Mouse (Mus musculus) testis, postnatal 10 days (tissue): ENCODE results near the gene Ube2g2.

Source experiments
- DNase-seq: peaks from one replicate; pipeline ENCODE4 v3.0.0; 2021; ENCODE audit warnings: low spot score

Gene Ube2g2

GRCm38 (mm10) chr10:77622055-77622988 is at the start of gene Ube2g2:
TSS of gene Ube2g2 (plus strand) at chr10:77622275.
- DNase-seq = peak; percentile 96

- DNase-seq = no peak
Observed at GRCm38 (mm10) chr10:77573162-77573561, 48.9 kb upstream of the Ube2g2 start.

DNA sequence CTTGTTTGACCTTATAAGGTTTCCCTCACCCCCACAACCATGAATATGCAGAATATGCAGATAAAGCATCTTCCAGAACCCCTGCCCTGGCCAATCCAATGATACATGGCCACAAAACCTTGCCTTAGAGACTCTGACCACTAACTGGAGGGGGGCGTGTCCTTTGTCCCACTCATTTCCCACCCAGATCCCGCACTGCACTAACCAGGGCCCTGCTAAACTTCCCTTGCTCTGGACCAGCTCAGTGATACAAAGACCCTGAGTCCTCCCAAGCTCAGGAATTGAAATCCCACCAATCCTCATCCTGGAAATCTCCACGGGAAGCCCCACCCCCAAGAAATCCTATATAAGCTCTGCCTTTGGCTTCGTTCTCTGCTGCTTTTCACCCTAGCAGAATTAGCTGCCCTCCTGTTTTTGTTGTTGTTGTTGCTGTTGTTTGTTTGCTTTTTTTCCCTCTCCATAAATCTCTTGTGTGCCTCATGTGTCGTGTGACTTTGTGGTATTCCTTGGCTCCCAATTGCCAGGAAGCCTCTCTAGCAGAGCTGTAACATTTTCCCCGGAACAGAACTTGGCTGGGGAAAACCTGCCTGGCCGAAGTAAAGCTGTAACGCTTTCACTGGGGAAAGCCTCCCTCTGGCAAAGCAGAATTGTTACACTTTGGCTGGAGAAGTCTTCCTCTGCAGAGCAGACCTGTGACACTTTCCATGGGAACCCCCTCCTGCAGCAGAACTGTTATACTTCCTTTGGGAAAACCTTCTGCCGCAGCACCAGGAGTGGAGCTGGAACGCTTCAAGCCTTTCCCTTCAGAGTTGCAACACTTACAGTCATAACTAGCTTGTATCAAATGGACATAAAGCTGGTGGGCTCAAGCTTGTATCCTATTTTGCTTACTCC is 41.8 kb upstream of the Ube2g2 start:
- no peak for DNase-seq

- no peak for DNase-seq
Observed at GRCm38 (mm10) chr10:77581023-77581407, 41.1 kb upstream of the Ube2g2 start.

- peak; percentile 97 for DNase-seq
Observed at GRCm38 (mm10) chr10:77581408-77582284, 40.4 kb upstream of the Ube2g2 start, which contains the start of gene Pttg1ip. TSS of gene Pttg1ip (plus strand) at chr10:77581720.

GRCm38 (mm10) chr10:77582285-77582618 is 39.8 kb upstream of the Ube2g2 start:
- DNase-seq = no peak

GRCm38 (mm10) chr10:77583795-77584422 is 38.2 kb upstream of the Ube2g2 start:
- DNase-seq = no peak

- DNase-seq = no peak
Observed at GRCm38 (mm10) chr10:77586637-77587036, 35.4 kb upstream of the Ube2g2 start.

DNA sequence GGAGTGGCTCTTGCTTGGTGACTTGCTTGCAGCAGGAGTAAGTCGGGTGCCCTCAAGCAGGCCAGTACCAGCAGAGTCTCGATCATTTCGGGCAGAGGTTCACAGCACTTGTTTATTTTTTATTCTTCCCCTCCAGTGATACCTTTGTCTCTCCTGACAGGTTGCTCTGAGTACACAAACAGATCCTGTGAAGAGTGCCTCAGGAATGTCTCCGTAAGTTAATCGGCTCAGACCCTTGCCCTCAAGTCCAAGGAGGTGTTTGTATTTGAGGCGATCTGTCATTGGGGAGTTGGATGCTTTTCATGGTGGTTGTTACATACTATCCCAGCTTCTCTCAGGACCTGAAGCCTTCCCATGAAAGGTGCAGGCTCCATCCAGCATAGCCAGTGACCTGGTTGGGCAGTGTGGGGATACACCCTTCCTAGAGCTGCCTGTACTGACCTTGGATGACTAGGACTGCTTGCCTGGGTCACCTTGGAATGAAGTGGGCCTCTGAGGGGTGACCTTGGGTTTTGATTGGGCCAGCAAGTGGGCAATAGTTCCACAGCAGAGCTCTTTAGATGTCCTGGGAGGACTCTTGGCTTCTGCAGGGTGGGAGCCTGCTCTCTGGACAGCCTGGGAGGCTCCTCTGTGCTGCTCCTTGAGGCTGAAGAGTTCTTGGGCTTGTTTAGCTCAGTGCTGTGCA is 34.8 kb upstream of the Ube2g2 start:
- DNase-seq = no peak

DNA sequence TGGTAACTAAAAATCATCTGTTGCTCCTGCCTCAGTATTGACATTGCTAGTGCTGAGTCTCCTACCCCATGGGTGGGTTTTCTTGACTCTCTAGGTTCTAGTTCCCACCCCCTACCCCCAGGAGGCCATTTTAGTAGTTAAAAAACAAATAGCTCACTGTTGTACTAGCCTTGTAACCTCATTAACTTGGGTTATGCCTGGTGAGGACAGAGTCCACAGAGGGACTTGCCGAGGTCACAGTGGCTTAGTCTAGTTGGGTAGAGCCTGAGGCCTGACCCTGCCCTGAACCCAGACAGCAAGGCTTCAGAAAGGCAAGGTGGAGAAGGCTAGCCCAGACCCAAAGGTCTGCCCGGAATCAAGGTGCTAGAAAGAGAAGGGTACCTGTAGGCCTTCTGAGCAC is 34.0 kb upstream of the Ube2g2 start:
- no peak for DNase-seq

GRCm38 (mm10) chr10:77589117-77589516 is 33.0 kb upstream of the Ube2g2 start:
- DNase-seq = no peak

GRCm38 (mm10) chr10:77589749-77590148 is 32.3 kb upstream of the Ube2g2 start:
- no peak for DNase-seq

DNA sequence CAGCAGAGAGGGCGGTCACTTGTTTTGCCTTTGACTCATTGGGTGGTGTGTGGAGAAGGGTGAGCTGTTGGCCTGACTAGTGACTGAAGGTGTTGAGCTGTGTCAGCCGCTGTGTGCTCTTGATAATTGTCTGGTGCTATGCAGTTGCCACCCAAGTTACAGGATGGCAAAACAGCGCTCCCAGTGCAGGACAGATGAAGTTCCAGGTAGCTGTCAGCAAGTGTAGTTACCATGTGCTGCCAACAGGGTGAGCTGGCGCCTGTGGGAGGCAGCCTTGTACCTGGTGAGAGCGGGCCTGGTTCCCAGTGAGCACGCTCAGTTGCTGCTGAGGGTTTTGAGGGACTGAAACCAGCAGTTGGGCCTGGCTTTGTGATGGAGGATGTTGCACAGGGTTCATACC is 31.3 kb upstream of the Ube2g2 start:
- peak; percentile 75 for DNase-seq

DNA sequence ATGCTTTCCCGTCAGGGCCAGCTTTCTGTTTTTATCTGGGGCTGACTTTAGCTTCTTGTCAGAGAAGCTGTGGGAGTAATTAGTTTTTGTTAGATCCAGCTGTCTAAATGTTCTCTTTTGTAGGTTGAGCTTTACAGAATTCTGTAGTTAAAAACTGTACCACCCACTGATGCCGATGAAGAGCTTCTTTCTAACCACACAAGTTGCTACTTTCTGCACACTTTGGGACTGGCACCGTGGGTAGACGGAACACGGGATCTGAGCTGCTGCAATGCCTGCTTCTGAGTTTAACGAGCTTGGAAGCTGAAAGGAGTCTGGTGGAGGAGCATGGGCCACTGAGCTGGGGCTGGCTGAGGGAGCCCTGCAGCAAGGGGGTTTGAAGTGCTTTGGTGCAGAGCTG is 30.5 kb upstream of the Ube2g2 start:
- DNase-seq = no peak

DNA sequence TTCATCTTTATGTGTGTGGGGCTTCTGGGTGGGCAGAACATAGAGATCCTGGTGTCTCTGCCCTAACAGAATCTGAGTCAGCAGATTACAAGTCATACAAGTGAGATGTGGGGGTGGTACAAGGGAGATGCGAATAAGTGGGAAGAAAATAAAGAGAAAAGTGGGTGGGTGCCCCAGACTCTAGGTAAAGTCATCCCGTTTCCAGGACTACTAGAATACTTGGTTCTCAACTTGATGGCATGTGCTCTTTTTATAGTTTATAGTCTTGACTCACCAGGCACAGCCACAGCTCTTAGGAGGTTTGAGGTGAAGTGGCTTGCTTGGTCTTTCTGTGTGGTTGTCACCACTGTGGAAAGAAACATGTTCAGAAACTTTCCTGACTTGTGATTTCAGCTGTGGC is 26.0 kb upstream of the Ube2g2 start:
- no peak for DNase-seq

- no peak for DNase-seq
Observed at GRCm38 (mm10) chr10:77603021-77603420, 19.1 kb upstream of the Ube2g2 start.

DNA sequence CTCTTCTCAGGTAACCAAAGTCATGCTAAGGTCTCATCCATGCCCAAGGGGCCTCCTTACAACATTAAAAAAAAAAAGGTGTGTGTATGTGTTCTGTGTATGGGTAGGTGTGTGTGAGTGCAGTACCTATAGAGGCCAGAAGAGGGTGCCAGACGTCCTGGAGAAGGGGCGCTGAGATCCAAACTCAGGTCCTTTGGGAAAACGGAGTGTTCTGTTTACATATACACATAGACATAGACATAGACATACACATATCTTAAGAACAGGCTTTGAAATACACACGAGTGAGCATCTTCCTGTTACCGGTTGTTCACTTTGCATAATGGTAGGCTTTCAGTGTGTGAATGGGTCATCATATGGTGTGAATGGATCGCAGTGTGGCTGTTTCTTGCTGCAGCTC is 18.0 kb upstream of the Ube2g2 start:
- DNase-seq = no peak

- DNase-seq = no peak
Observed at GRCm38 (mm10) chr10:77604958-77605357, 17.1 kb upstream of the Ube2g2 start.

- DNase-seq = no peak
Observed at GRCm38 (mm10) chr10:77605368-77605767, 16.7 kb upstream of the Ube2g2 start.

DNA sequence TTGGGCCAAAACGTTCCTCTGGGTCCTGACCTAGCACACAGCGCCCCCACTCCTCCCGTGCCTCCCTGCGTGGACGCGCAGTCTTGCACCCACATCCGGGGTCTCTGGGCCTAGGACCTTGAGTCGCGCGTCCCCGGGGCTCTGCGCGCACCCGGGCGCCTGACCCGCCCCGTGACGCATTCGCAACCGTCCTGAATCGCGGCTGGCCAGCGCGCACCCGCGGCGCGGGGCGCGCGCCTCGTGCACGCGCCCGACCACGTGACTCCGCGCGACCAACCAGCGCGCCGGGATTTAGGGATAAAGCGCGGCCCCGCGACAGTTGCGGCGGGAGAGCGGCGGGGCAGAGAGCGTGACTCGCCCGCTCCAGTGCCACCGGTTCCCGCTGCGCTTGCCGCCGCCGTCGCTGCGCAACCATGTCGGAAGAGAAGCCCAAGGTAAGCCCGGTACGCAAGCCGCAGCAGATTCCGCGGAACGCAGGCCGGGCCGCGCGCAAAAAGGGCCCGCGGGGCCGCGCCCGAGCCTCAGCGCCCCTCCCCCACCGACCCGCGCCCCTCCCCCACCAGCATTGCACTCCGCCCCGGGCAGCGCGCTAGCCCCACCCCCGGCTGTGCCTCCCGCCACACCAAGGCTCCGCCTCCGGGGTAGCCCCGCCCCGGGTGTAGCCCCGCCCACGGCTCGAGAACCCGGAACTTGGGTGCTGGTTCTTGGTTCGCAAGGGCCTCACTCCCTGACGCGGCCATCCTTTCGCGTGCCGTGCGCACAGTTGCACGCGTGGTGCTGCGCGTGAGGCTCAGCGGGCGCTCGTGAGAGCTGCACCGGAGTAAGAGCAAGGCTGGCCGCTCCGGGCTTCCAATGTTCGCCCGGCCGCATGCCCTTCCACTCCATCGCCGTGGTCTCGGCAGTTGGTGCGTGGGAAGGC is 15.9 kb upstream of the Ube2g2 start, which contains the start of the genes Sumo3 and Gm49325:
TSS of gene Sumo3 (plus strand) at position 190 of the 919 bp plus-strand sequence.
TSS of gene Gm49325 (plus strand) at position 290 of the 919 bp plus-strand sequence.
- DNase-seq = peak; percentile 100
